Mouse (Mus musculus) G1E (cell line): ENCODE measurements around the gene Nos1ap.

ENCODE experiments used
- CTCF ChIP-seq: IDR thresholded peaks from 2 replicates; pipeline ENCODE4 v1.5.1; 2012; ENCODE audit warnings: low read depth, low read length, inconsistent platforms, mixed read lengths
- GATA1 ChIP-seq: IDR thresholded peaks from 2 replicates; pipeline ENCODE4 v1.6.1; 2012; ENCODE audit warnings: borderline replicate concordance, low read length, inconsistent platforms, mixed read lengths

DNA sequence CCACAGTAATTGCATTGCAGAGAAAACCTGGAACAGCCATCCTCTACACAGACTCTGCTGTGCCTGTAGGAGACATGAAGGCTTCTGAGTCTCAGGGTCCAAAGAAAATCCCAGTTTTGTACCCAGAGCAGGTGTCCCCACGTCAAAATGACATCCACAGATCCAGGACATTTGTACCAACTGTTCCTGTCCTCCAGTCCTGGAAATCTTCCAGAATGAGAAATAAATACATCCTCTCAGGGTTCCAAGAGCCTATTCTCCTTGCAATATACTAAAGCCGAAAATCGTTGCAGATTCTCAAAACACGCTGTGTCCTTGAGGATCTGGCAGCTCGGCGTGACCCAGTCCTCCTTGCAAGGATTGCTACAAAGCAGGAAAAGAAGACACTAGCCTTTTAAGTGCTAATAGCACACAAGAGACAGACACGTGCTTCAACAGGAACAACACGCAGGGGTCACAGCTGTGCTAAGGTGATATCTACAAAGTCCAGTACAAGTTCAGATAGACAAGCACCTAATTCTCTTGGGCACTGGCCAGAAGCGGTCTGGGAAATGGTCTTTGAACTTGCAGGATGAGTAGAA is 51.1 kb downstream of the Nos1ap start:
- TF ChIP-seq CTCF (no peak), GATA1 (no peak)
